Mouse (Mus musculus): Measurements from ENCODE around the gene Hnf1a. TPM values are rescaled to one million over a fixed set of nuclear protein-coding genes. Genes with fewer than 3 reads are reported as not detected.

Hnf1a gene
- polyA plus RNA-seq, 1 experiment from 2014 or later, result not detected

DNA sequence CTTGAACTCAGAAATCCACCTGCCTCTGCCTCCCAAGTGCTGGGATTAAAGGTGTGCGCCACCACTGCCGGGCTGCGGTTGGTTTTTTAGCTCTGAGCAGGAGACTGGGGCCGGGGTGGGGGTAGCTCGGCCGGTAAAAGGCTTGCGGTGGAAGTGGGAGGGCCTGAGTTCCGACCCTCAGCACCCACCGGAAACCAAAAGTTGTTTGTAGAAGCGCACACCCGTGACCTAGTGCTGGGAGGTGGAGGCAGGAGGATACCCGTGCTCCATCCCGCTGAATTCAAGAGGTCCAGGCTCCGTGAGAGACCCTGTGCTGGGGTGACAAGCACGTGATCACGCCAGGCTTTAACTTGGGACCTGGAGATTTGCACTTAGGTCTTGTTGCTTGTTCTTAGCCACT lies 25.6 kb upstream of the Hnf1a start:
- H3K9me3 ChIP-seq (ENCODE audit: control insufficient read depth, low read length), result no peaks in the 10 kb centered on the region
- H3K4me3 ChIP-seq (ENCODE audit: low read depth, low read length), result no peak overlapping the region
- 76% methylated on average over 16 of the region's 16 CpGs for WGBS
- no peak overlapping the region for H3K4me2 ChIP-seq (ENCODE audit: low read depth)
- H3K9ac ChIP-seq (ENCODE audit: low read length), result no peak overlapping the region
- no peak overlapping the region for H3K27ac ChIP-seq (ENCODE audit: low read depth, low read length)
- DNase-seq (ENCODE audit: low spot score), result no peak
- H3K27me3 ChIP-seq (ENCODE audit: control insufficient read depth, insufficient read depth, low read length), result no peaks in the 10 kb centered on the region
- H3K4me1 ChIP-seq (ENCODE audit: control insufficient read depth, insufficient read depth, low read length), result no peaks in the 10 kb centered on the region
- no peak for ATAC-seq (ENCODE audit: insufficient read depth, low FRiP score, low TSS enrichment)
- no peaks in the 10 kb centered on the region for H3K36me3 ChIP-seq (ENCODE audit: control insufficient read depth, insufficient read depth, low read length)

DNA sequence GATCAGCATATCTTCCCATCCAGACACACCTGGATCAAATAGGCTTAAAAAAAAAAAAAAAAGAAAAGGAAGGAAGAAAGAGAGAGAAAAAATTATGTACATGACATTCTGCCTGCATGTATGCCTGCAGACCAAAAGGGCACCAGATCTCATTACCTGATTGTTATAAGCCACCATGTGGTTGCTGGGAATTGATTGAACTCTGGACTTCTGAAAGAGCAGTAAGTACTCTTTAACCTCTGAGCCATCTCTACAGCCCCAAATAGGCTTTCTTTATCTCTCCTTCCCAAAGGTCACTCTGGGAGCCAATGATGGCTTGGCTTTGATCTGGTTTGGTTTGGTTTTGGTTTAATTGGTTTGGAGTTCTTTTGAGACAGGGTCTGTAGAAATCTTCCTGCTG lies 14.2 kb upstream of the Hnf1a start:
- ATAC-seq (ENCODE audit: insufficient read depth, low FRiP score, low TSS enrichment) (no peak), DNase-seq (ENCODE audit: low spot score) (no peak)
- H3K36me3 ChIP-seq (ENCODE audit: control insufficient read depth, insufficient read depth, low read length), result no peaks in the 10 kb centered on the region
- no peak overlapping the region for H3K4me3 ChIP-seq (ENCODE audit: low read depth, low read length)
- no peak overlapping the region for H3K4me2 ChIP-seq (ENCODE audit: low read depth)
- no peaks in the 10 kb centered on the region for H3K27me3 ChIP-seq (ENCODE audit: control insufficient read depth, insufficient read depth, low read length)
- H3K9ac ChIP-seq (ENCODE audit: low read length), result no peak overlapping the region
- no peak overlapping the region for H3K27ac ChIP-seq (ENCODE audit: low read depth, low read length)
- H3K9me3 ChIP-seq (ENCODE audit: control insufficient read depth, low read length), result no peaks in the 10 kb centered on the region
- H3K4me1 ChIP-seq (ENCODE audit: control insufficient read depth, insufficient read depth, low read length), result no peaks in the 10 kb centered on the region; the same call in 1 of the 2 replicates

GRCm38 (mm10) chr5:114982001-114982400 lies 11.1 kb upstream of the Hnf1a start:
- Histone ChIP-seq H3K9ac (ENCODE audit: low read length) (no peak overlapping the region), H3K27ac (ENCODE audit: low read depth, low read length) (no peak overlapping the region)

GRCm38 (mm10) chr5:114980122-114980748 lies 9.3 kb upstream of the Hnf1a start:
- no peak overlapping the region for H3K9ac ChIP-seq (ENCODE audit: low read length)

More at GRCm38 (mm10) chr5:114982001-114982400, 11.1 kb upstream of the Hnf1a start:
- Histone ChIP-seq H3K27me3 (ENCODE audit: control insufficient read depth, insufficient read depth, low read length) (no peaks in the 10 kb centered on the region), H3K4me1 (ENCODE audit: control insufficient read depth, insufficient read depth, low read length) (peaks cover 4% of the 10 kb centered on the region), H3K4me2 (ENCODE audit: low read depth) (no peak overlapping the region), H3K4me3 (ENCODE audit: low read depth, low read length) (no peak overlapping the region), H3K36me3 (ENCODE audit: control insufficient read depth, insufficient read depth, low read length) (no peaks in the 10 kb centered on the region), H3K9me3 (ENCODE audit: control insufficient read depth, low read length) (no peaks in the 10 kb centered on the region)
- WGBS, result 60% methylated on average over 15 of the region's 15 CpGs
- ATAC-seq (ENCODE audit: insufficient read depth, low FRiP score, low TSS enrichment) (no peak), DNase-seq (ENCODE audit: low spot score) (no peak)

GRCm38 (mm10) chr5:114979250-114980121 lies 8.6 kb upstream of the Hnf1a start:
- ATAC-seq (ENCODE audit: insufficient read depth, low FRiP score, low TSS enrichment), result no peak
- peak; percentile 79 for DNase-seq (ENCODE audit: low spot score)
- Histone ChIP-seq H3K4me2 (ENCODE audit: low read depth) (peak overlapping the region; percentile 69), H3K4me1 (ENCODE audit: control insufficient read depth, insufficient read depth, low read length) (peaks cover 4% of the 10 kb centered on the region), H3K9me3 (ENCODE audit: control insufficient read depth, low read length) (no peaks in the 10 kb centered on the region), H3K9ac (ENCODE audit: low read length) (peak overlapping the region; percentile 33; the same call in 1 of the 2 replicates), H3K27ac (ENCODE audit: low read depth, low read length) (no peak overlapping the region), H3K4me3 (ENCODE audit: low read depth, low read length) (peak overlapping the region; percentile 29), H3K27me3 (ENCODE audit: control insufficient read depth, insufficient read depth, low read length) (no peaks in the 10 kb centered on the region), H3K36me3 (ENCODE audit: control insufficient read depth, insufficient read depth, low read length) (no peaks in the 10 kb centered on the region)
- 8% methylated on average over 32 of the region's 32 CpGs for WGBS

More at GRCm38 (mm10) chr5:114980122-114980748, 9.3 kb upstream of the Hnf1a start:
- Histone ChIP-seq H3K4me2 (ENCODE audit: low read depth) (peak overlapping the region; percentile 69), H3K27ac (ENCODE audit: low read depth, low read length) (no peak overlapping the region), H3K27me3 (ENCODE audit: control insufficient read depth, insufficient read depth, low read length) (no peaks in the 10 kb centered on the region), H3K4me1 (ENCODE audit: control insufficient read depth, insufficient read depth, low read length) (peaks cover 4% of the 10 kb centered on the region), H3K9me3 (ENCODE audit: control insufficient read depth, low read length) (no peaks in the 10 kb centered on the region), H3K36me3 (ENCODE audit: control insufficient read depth, insufficient read depth, low read length) (no peaks in the 10 kb centered on the region), H3K4me3 (ENCODE audit: low read depth, low read length) (peak overlapping the region; percentile 29; the same call in 1 of the 2 replicates)
- DNase-seq (ENCODE audit: low spot score), result no peak
- ATAC-seq (ENCODE audit: insufficient read depth, low FRiP score, low TSS enrichment), result no peak
- 28% methylated on average over 16 of the region's 16 CpGs for WGBS

DNA sequence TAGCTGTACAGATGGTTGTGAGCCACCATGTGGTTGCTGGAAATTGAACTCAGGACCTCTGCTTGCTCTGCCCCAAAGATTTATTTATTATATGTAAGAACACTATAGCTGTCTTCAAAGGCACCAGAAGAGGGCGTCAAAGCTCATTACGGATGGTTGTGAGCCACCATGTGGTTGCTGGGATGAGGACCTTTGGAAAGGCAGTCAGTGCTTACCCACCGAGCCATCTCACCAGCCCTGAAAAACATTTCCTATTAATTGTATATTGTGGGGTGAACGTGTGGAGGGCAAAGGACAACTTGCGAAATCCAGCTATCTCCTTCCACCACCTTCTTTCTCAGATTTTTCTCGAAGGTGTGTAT lies 8.0 kb upstream of the Hnf1a start:
- Histone ChIP-seq H3K27ac (ENCODE audit: low read depth, low read length) (no peak overlapping the region), H3K4me2 (ENCODE audit: low read depth) (peak overlapping the region; percentile 69)

GRCm38 (mm10) chr5:114978473-114978872 lies 7.6 kb upstream of the Hnf1a start:
- WGBS, result 80% methylated on average over 11 of the region's 11 CpGs
- ATAC-seq (ENCODE audit: insufficient read depth, low FRiP score, low TSS enrichment), result no peak
- DNase-seq (ENCODE audit: low spot score), result no peak
- H3K27me3 ChIP-seq (ENCODE audit: control insufficient read depth, insufficient read depth, low read length), result no peaks in the 10 kb centered on the region
- peaks cover 4% of the 10 kb centered on the region for H3K4me1 ChIP-seq (ENCODE audit: control insufficient read depth, insufficient read depth, low read length)
- no peak overlapping the region for H3K4me3 ChIP-seq (ENCODE audit: low read depth, low read length)
- H3K36me3 ChIP-seq (ENCODE audit: control insufficient read depth, insufficient read depth, low read length), result no peaks in the 10 kb centered on the region
- no peaks in the 10 kb centered on the region for H3K9me3 ChIP-seq (ENCODE audit: control insufficient read depth, low read length)
- H3K4me2 ChIP-seq (ENCODE audit: low read depth), result no peak overlapping the region
- no peak overlapping the region for H3K9ac ChIP-seq (ENCODE audit: low read length)
- H3K27ac ChIP-seq (ENCODE audit: low read depth, low read length), result no peak overlapping the region

More for the DNA sequence above, 8.0 kb upstream of the Hnf1a start:
- 6% methylated on average over 6 of the region's 6 CpGs for WGBS
- DNase-seq (ENCODE audit: low spot score), result peak; percentile 52
- Histone ChIP-seq H3K27me3 (ENCODE audit: control insufficient read depth, insufficient read depth, low read length) (no peaks in the 10 kb centered on the region), H3K4me1 (ENCODE audit: control insufficient read depth, insufficient read depth, low read length) (peaks cover 4% of the 10 kb centered on the region), H3K9me3 (ENCODE audit: control insufficient read depth, low read length) (no peaks in the 10 kb centered on the region), H3K9ac (ENCODE audit: low read length) (peak overlapping the region; percentile 33; the same call in 1 of the 2 replicates), H3K4me3 (ENCODE audit: low read depth, low read length) (peak overlapping the region; percentile 29), H3K36me3 (ENCODE audit: control insufficient read depth, insufficient read depth, low read length) (no peaks in the 10 kb centered on the region)
- ATAC-seq (ENCODE audit: insufficient read depth, low FRiP score, low TSS enrichment), result no peak

DNA sequence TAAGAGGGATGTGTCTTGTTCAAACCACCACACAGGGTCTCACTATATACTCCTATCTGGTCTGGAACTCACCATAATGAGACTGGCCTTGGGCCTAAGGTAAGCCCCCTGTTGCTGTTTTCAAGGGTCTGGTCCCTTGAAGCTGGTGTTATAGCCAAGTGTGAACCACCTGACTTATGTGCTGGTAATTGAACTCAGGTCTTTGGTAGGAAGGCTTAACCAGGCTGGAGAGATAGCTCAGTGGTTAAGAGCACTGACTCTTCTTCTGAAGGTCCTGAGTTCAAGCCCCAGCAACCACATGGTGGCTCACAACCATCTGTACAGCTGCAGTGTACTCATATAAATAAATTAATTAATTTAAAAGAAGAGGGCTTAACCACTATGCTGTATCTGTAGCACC lies 6.0 kb upstream of the Hnf1a start:
- Histone ChIP-seq H3K4me3 (ENCODE audit: low read depth, low read length) (no peak overlapping the region), H3K9ac (ENCODE audit: low read length) (no peak overlapping the region), H3K4me2 (ENCODE audit: low read depth) (no peak overlapping the region), H3K27me3 (ENCODE audit: control insufficient read depth, insufficient read depth, low read length) (no peaks in the 10 kb centered on the region), H3K4me1 (ENCODE audit: control insufficient read depth, insufficient read depth, low read length) (peaks cover 4% of the 10 kb centered on the region), H3K9me3 (ENCODE audit: control insufficient read depth, low read length) (no peaks in the 10 kb centered on the region), H3K27ac (ENCODE audit: low read depth, low read length) (no peak overlapping the region), H3K36me3 (ENCODE audit: control insufficient read depth, insufficient read depth, low read length) (no peaks in the 10 kb centered on the region)
- no peak for ATAC-seq (ENCODE audit: insufficient read depth, low FRiP score, low TSS enrichment)
- DNase-seq (ENCODE audit: low spot score), result no peak

Data from neural tube, embryonic 11.5 days (tissue).